Mouse (Mus musculus): ENCODE results near the gene Dcst2. TPM values are rescaled to one million over a fixed set of nuclear protein-coding genes. Genes with fewer than 3 reads are reported as not detected.

Dcst2 gene
- polyA plus RNA-seq, 1 experiment from 2014 or later, result 0.23 TPM

DNA sequence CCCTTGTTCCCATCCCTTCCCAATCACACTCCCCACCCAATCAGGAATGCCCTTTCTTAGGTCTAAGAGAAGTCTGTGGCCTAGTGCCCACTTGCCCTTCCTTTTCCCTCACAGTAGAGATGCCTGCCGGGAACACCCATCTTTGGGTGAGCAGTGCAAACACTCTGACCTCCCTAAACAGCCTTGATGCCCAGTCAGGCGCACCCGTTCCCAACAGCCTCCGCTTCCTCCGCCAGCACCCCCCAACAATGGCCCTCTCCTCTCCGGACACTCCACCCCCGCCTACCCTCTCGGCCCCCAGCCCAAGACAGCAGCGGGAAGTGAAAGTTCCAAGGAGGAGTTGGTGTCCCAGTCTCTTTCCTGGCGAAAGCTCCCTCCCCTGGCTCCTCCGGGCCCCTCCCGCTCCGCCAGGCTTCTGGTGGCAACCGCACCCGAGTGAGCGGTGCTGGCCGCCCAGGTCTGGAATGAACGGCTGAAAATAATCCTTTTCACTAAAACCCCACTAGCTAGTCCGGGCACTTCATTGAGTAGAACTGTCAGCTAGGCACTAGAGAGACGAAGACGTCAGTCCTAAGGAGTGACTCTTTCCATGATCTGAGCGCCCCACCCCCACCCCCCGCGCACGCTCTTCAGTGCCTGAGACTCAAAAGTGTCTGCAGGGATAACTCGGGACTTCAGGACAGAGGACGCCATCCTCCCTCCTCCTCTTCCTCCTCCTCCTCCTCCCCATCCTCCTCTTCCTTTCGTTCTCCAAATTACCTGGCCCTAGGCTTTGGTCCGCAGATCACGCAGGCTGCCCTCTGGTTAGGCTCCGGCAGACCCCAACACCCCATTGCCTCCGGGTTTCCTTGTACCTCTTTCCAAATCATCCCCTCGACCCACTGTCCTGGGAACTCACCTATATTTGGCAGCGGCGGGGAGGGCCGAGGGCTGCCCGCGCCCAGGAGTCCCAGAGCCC lies 12.6 kb upstream of the Dcst2 start:
- Histone ChIP-seq H3K4me1 (peaks cover 23% of the 10 kb centered on the region), H3K4me3 (peak overlapping the region; percentile 72), H3K27me3 (peaks cover 5% of the 10 kb centered on the region; the same call in 1 of the 2 replicates), H3K27ac (peak overlapping the region; percentile 80), H3K9ac (peak overlapping the region; percentile 64), H3K9me3 (no peaks in the 10 kb centered on the region), H3K4me2 (peak overlapping the region; percentile 96), H3K36me3 (peaks cover 33% of the 10 kb centered on the region)
- WGBS, result 2% methylated on average over 38 of the region's 38 CpGs
- ATAC-seq (ENCODE audit: insufficient number of reproducible peaks, low FRiP score, low TSS enrichment, low read depth), result 0 out of 2 replicates have a peak, but pooled peaks have one; percentile 31

DNA sequence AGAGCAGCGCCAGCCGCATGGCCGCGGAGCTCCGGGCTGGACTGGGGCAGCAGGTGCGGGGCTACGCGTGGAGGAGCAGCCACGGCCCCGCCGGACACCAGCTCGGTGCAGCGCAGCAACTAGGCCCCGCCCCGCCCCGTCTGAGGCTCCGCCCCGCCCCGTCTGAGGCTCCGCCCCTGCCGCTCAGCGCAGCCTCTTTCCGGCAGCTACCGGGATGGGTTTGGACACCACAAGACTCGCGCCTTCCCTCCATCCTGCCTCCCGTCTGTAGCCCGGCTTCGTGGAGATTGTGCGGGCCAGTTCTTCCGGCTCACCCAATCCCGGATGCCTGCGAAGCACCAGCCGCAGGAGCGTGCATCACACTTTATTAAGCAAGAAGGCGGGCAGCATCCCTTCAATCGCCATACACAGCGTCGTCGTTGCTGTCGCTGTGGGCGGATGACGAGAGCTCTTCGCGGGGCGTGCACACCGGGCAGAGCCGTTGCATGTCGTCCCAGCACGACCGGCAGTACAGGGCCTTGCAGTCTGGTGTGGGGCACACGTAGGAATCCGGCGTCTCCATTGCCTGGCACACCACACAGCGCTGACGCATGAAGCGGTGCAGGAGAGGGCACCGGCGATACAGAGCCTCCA lies 11.8 kb upstream of the Dcst2 start, which contains the start of gene Adam15:
Gene Adam15, minus strand, starts transcription at position 128 of the 633 bp plus-strand sequence.
- peaks cover 5% of the 10 kb centered on the region; the same call in 1 of the 2 replicates for H3K27me3 ChIP-seq
- H3K4me2 ChIP-seq, result peak within 1 kb of the TSS; percentile 96
- peaks cover 26% of the 10 kb centered on the region for H3K4me1 ChIP-seq
- ATAC-seq (ENCODE audit: insufficient number of reproducible peaks, low FRiP score, low TSS enrichment, low read depth), result peak; percentile 81
- under 1% methylated on average over 59 of the region's 59 CpGs for WGBS
- peak within 1 kb of the TSS; percentile 72 for H3K4me3 ChIP-seq
- peak within 1 kb of the TSS; percentile 80 for H3K27ac ChIP-seq
- H3K9ac ChIP-seq, result peak within 1 kb of the TSS; percentile 64
- peaks cover 25% of the 10 kb centered on the region for H3K36me3 ChIP-seq
- H3K9me3 ChIP-seq, result no peaks in the 10 kb centered on the region

DNA sequence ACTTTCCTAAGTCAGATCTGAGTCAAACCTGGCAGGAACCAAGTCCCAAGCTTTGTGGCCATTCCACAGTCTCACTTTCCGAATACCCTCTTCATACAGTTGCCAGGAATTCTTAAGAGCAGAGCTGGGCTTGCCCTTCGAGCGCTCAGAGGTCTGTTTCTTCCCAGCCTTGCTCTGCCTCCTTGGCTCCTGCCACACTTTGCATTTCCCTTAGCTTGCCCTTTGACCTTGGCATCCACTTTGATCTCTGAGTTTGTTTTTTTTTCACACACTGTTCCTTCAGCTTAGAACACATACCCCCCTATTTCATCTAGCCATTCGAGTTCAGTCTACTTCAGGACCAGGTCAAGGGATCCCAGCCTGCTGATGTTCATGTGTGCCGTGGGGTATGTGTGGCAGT lies 10.5 kb upstream of the Dcst2 start:
- H3K27me3 ChIP-seq, result peaks cover 5% of the 10 kb centered on the region; the same call in 1 of the 2 replicates
- peaks cover 27% of the 10 kb centered on the region for H3K4me1 ChIP-seq
- no peaks in the 10 kb centered on the region for H3K9me3 ChIP-seq
- H3K9ac ChIP-seq, result no peak overlapping the region
- no peak overlapping the region for H3K4me3 ChIP-seq
- H3K36me3 ChIP-seq, result peaks cover 13% of the 10 kb centered on the region; the same call in 1 of the 2 replicates
- no peak overlapping the region for H3K27ac ChIP-seq
- H3K4me2 ChIP-seq, result no peak overlapping the region
- 50% methylated on average over 5 of the region's 5 CpGs for WGBS
- no peak for ATAC-seq (ENCODE audit: insufficient number of reproducible peaks, low FRiP score, low TSS enrichment, low read depth)

DNA sequence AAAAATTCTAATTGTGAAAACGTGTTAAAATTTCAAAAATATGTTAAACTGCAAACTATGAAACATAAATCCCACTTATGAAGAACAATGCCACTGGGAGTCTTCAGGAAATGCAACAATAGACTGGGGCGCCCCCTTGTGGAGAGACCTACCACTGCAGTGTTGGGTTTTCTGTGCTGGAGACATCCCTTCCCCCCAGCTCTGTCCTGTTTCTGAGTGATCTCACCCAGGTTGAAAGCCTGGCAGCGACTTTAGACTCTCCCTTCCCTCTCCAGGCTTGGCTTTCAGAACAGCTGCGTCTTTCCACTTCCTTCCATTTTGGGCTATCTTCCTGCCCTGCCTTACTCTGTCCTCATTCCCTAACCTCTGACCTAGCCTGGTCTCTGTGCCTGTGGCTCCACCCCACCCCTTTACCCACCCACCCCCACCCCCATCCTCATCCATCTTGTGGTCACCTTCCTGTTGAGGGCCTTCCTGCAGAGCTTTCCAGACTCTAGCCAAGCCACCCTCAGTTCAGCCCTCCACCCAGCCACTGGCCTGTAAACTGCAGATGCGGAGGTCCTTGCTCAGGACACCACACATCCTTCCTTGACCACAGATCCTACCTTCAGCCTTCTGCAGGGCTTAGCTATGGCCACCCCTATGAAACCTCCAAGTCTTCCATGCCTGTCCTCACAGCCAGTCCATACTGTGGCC lies 6.8 kb upstream of the Dcst2 start:
- Histone ChIP-seq H3K9ac (no peak overlapping the region), H3K36me3 (no peaks in the 10 kb centered on the region), H3K27me3 (no peaks in the 10 kb centered on the region; the same call in 1 of the 2 replicates), H3K27ac (no peak overlapping the region), H3K4me2 (no peak overlapping the region), H3K4me3 (no peak overlapping the region), H3K9me3 (no peaks in the 10 kb centered on the region), H3K4me1 (peaks cover 12% of the 10 kb centered on the region)
- ATAC-seq (ENCODE audit: insufficient number of reproducible peaks, low FRiP score, low TSS enrichment, low read depth), result no peak
- WGBS, result 16% methylated on average over 5 of the region's 5 CpGs

DNA sequence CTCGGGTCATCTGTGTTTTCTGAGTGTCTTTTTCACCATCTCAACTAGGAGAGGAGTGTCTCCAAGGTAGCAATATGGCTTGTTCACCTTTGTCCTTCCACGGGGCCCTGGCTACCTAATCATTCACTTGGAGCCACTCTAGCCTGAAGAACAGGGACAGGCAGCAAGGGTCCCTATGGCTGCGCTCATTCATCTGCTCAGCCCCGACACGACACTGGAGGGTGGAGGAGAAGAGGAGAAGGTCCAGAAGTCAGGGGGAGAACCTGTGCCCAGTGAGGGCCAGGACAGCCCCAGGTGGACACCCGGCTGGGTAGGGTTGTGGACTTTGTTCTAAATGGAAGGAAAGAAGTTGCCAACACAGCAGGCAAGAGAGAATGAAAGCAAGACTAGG lies 6.3 kb upstream of the Dcst2 start:
- Histone ChIP-seq H3K9me3 (no peaks in the 10 kb centered on the region), H3K27me3 (no peaks in the 10 kb centered on the region; the same call in 1 of the 2 replicates), H3K4me2 (no peak overlapping the region), H3K4me3 (no peak overlapping the region), H3K27ac (no peak overlapping the region), H3K9ac (no peak overlapping the region), H3K4me1 (peaks cover 7% of the 10 kb centered on the region), H3K36me3 (no peaks in the 10 kb centered on the region)
- no peak for ATAC-seq (ENCODE audit: insufficient number of reproducible peaks, low FRiP score, low TSS enrichment, low read depth)
- 80% methylated on average over 6 of the region's 6 CpGs for WGBS

DNA sequence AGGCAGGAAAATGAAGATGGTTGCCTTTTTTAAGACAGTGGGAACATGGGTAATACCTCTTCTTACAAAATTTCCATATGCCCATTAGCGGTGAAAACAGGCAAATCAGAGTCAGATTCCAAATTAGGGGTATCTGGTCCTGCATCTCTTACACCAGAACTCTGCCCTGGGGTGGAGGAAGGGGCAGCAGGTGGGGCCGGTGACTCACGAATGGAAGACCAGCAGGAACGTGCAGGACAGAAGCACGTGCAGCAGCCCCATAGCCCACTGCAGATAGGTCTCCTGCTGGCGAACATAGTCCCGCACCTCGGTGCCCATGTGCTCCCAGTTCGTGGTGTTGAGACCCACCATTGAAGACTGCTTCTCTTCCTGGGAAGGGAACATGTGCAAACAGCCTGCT lies 5.7 kb upstream of the Dcst2 start:
- peaks cover 4% of the 10 kb centered on the region; the same call in 1 of the 2 replicates for H3K4me1 ChIP-seq
- no peaks in the 10 kb centered on the region for H3K27me3 ChIP-seq
- no peaks in the 10 kb centered on the region for H3K9me3 ChIP-seq
- H3K27ac ChIP-seq, result no peak overlapping the region
- H3K9ac ChIP-seq, result no peak overlapping the region
- H3K4me2 ChIP-seq, result no peak overlapping the region
- no peaks in the 10 kb centered on the region for H3K36me3 ChIP-seq
- ATAC-seq (ENCODE audit: insufficient number of reproducible peaks, low FRiP score, low TSS enrichment, low read depth), result no peak
- H3K4me3 ChIP-seq, result no peak overlapping the region
- 63% methylated on average over 9 of the region's 9 CpGs for WGBS

DNA sequence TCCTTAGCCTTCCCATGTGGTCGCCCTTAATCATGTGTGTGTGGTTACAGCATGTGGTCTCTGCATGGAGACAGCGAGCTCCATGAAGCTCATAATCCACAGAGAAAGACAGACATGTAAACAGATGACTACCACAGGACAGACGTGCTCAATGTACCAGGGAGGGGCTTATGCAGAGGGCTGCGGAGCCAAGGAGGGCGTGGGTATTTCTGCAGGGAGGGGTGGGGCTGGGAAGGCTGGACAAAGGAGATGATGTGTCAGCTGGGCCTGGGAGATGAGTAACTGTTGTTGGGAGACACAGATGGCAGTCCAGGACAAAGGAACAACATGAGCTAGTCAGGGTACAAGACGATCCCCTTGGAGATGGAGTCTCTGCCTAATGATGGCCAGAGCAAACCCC lies 2.1 kb upstream of the Dcst2 start:
- H3K9ac ChIP-seq, result no peak overlapping the region
- H3K4me1 ChIP-seq, result peaks cover 4% of the 10 kb centered on the region; the same call in 1 of the 2 replicates
- no peak for ATAC-seq (ENCODE audit: insufficient number of reproducible peaks, low FRiP score, low TSS enrichment, low read depth)
- no peak overlapping the region for H3K4me3 ChIP-seq
- H3K36me3 ChIP-seq, result no peaks in the 10 kb centered on the region
- no peaks in the 10 kb centered on the region for H3K9me3 ChIP-seq
- no peak overlapping the region for H3K27ac ChIP-seq
- no peaks in the 10 kb centered on the region for H3K27me3 ChIP-seq
- WGBS, result 72% methylated on average over 6 of the region's 6 CpGs
- no peak overlapping the region for H3K4me2 ChIP-seq

DNA sequence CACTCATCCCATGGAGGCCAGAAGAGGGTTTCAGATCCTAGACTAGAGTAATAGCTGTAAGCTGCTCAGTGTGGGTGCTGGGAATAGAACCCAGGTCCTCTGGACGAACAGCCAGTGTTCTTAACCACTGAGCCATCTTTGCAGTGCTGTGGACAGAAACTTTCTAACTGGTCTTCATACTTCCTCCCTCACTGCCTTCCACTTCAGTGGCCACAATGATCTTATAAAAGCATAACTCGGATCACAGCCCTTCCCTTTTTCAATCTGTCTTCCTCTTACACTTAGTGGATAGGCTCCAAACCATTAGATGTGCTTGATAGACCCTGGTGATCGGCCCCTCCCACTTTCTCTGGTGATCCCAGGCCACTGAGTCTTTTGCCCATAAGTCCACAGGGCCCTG lies 1.5 kb upstream of the Dcst2 start:
- Histone ChIP-seq H3K4me2 (no peak overlapping the region), H3K27ac (no peak overlapping the region), H3K9ac (no peak overlapping the region), H3K4me1 (no peaks in the 10 kb centered on the region), H3K9me3 (no peaks in the 10 kb centered on the region), H3K27me3 (no peaks in the 10 kb centered on the region; the same call in 1 of the 2 replicates), H3K4me3 (no peak overlapping the region), H3K36me3 (no peaks in the 10 kb centered on the region)
- 71% methylated on average over 3 of the region's 3 CpGs for WGBS
- no peak for ATAC-seq (ENCODE audit: insufficient number of reproducible peaks, low FRiP score, low TSS enrichment, low read depth)

DNA sequence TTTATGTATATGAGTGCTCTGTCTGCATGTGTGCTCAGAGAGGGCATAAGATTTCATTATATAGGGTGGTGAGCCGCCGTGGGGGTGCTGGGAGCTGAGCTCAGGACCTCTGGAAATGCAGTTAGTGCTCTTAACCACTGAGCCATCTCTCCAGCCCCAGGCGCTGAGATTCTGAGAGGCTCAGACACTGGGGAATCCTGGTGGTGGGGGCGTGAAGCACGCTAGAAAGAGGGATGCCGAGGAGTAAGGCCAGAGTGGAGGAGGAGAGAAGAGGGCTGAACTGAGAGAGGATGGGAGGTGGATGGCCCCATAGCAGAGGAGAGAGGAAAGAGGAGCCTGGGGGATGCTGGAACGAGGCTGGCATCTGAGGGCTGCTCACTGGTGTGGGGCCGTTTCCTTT lies 2.9 kb downstream of the Dcst2 start:
- no peak overlapping the region for H3K4me2 ChIP-seq
- no peaks in the 10 kb centered on the region for H3K36me3 ChIP-seq
- ATAC-seq (ENCODE audit: insufficient number of reproducible peaks, low FRiP score, low TSS enrichment, low read depth), result no peak
- no peak overlapping the region for H3K4me3 ChIP-seq
- H3K27ac ChIP-seq, result no peak overlapping the region
- no peaks in the 10 kb centered on the region; the same call in 1 of the 2 replicates for H3K27me3 ChIP-seq
- H3K9ac ChIP-seq, result no peak overlapping the region
- H3K9me3 ChIP-seq, result no peaks in the 10 kb centered on the region
- WGBS, result 67% methylated on average over 8 of the region's 8 CpGs
- no peaks in the 10 kb centered on the region for H3K4me1 ChIP-seq

DNA sequence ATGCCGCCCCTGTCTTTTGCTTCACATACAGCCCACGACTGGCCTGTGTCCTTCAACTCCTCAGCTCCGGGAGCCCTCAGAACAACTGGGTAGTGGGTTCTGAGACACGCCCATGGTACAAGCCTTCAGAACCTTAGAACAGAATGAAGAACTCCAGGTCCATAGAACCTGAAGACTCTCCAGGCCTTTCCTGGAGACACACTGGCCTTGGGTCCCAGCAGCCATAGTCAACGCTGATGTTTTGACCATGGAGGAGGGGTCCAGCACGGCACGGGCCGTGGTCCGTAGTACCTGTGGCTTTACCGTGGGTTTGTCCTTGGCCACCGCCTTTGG lies 3.3 kb downstream of the Dcst2 start, which contains the start of gene Dcst1:
Gene Dcst1, minus strand, starts transcription at position 101 of the 333 bp plus-strand sequence.
- Histone ChIP-seq H3K27ac (no peak within 1 kb of the TSS), H3K9ac (no peak within 1 kb of the TSS), H3K4me3 (no peak within 1 kb of the TSS), H3K27me3 (no peaks in the 10 kb centered on the region; the same call in 1 of the 2 replicates), H3K36me3 (no peaks in the 10 kb centered on the region), H3K4me1 (no peaks in the 10 kb centered on the region), H3K9me3 (no peaks in the 10 kb centered on the region), H3K4me2 (no peak within 1 kb of the TSS)
- WGBS, result 89% methylated on average over 11 of the region's 11 CpGs
- ATAC-seq (ENCODE audit: insufficient number of reproducible peaks, low FRiP score, low TSS enrichment, low read depth), result no peak

DNA sequence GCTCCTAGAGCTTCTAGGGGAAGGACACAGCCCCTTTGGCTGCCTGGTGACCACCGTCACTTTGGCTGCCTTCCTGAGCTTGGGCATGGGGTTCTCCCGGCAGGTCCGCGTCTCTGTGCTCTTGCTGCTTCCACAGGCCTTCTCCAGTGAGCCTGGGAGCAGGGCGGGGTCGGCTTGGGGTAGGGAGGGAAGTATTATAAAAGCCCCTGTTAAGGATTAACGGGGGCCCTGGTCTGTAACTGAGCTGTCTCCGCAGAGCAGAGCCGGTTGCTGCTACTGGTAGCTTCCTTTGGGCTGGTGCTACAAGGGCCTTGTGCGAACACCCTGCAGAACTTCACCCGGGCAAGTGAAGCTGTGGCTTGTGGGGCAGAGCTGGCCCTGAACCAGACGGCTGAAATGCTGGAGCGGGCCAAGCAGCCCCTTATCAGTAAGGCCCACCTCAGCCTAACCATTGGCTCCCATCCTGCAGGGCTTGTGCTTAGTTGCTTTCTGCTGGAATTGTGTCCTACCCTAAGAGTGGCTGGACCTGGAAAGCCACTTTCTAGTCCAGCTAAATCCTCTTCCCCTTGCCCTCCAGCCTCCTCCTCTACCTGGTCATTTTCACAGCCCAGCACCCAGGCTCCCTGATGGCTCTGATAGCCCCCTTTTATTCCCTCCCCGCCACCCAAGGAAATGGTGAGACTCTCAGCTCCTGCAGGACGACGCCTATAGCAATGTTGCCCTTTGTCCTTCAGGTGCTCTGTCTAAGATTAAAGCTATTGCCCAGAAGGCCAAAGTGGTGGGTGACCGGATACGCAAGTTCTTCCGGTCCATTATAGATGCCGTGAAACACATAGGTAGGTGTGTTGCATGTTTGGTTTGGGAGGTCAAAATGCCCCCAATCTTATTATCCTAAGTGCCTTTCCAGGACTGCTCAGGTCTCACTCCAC lies 4.0 kb downstream of the Dcst2 start:
- H3K27ac ChIP-seq, result no peak overlapping the region
- H3K4me2 ChIP-seq, result no peak overlapping the region
- no peak for ATAC-seq (ENCODE audit: insufficient number of reproducible peaks, low FRiP score, low TSS enrichment, low read depth)
- WGBS, result 66% methylated on average over 20 of the region's 20 CpGs
- no peaks in the 10 kb centered on the region; the same call in 1 of the 2 replicates for H3K27me3 ChIP-seq
- H3K4me3 ChIP-seq, result no peak overlapping the region
- no peaks in the 10 kb centered on the region for H3K4me1 ChIP-seq
- H3K36me3 ChIP-seq, result no peaks in the 10 kb centered on the region
- no peaks in the 10 kb centered on the region for H3K9me3 ChIP-seq
- H3K9ac ChIP-seq, result no peak overlapping the region
